Mouse (Mus musculus) cerebellum, adult 11-12 months (tissue): ENCODE data around the gene Mapre3.

Experiments used
- DNase-seq: peaks from one replicate; pipeline ENCODE4 v3.0.0; 2022

The Mapre3 gene

DNA sequence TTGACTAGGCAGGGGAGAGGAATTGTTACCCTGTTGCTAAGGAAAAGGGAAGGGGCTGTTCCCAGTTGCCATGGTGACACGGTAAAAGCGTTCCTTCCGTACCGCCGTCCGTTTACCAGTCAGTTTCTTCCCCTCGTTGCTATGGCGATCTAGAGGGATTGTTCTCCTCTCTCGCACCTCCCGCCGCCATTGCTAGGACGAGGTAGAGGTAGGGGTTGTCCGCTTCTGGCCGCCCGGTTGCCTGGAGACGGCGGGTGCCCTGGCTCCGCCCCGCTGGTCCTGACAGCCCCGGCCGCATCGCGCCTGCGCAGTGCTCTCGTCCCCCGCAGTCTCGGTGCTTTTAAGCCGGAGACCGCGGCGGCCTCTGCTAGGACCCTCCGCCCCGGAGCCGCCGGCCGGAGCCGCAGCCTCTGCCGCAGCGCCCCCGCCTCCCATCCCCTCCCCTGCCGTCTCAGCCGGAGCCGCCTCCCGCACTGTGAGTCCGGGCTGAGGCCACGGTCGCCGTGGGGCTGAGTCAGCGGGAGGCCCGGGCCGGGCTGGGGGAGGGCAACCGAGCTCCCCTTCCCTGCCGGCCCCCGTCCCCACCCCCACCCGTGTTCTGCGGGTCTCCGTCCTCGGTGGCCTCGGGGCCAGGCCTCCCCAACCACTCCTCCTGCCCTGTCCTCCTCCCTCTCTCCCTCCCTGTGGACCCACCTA, at the start of gene Mapre3:
Gene Mapre3, plus strand, starts transcription at position 218 of the 696 bp plus-strand sequence.
- peak; percentile 94 for DNase-seq

DNA sequence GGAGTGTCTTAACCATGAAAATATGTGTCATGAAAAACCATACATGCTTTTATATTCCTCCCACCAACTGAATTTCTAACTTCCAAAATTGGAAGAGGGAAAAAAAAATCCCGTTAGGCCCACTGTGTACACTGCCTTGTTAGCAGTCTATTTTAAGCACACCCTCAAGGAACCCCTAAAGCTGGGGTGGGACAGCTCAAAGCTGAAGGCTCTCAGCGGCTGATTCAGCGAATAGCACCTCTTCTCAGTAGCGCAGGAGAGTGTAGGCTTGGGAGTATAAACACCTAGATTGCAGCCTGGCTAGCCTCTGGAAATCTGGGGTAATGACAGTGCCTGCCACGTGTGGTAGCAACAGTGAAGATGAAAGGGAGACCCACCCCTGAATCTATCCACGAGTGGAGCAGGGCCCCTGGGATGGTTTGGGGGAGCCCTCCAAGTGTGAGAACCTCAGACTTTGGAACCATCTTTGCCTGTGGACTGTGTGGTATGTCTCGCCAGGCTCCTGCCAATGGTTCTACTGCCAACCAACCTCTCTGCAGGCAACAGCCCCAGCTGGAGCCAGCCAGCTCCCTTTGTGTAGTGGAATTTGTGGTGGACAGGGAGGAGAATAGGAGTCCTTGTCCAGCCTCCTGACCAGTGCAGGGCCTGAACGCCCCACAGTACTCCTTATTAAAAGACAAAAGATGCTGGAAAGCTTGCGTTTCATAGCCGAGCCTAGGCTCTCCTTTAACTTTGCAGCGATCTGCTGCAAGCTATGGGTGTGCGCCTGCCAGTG, 48.7 kb upstream of the Mapre3 start:
- no peak for DNase-seq

DNA sequence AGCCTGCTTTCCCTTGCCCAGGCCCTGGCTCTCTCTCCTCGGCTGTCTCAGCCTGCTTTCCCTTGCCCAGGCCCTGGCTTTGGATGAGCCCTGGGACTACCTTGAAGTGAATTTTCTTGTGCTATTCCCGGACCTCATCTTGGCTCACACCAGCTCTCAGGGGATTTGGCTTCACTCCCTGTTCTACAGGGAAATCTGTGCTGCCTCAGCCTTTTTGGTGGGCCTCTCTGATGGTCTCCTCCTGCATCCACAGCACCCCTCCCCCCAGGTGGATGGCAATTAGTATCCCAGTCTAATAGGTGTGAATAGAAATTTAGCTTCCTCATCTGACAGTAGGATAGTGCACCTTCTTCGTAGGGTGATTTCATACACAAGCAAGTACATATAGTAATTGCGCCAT, 46.4 kb upstream of the Mapre3 start:
- DNase-seq = no peak

DNA sequence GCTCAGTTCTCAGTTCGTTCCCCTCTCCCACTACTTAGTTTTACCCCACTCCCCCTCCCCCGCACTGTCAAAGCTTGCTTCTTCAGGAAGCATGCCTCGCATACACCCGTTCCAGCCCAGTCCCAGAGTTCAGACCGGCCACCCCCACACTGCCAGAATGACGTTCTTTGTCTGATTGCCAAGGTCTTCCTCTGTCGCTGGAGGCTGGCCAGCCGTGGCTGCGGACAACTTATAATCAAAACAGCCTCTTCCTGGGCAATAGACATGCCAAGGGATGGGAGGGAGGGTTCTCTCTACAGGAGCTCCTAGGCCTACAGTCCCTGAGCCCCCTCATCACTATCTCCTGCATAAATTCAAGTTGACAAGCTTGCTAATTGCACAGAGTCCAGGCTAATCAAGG, 45.8 kb upstream of the Mapre3 start:
- DNase-seq = no peak

DNA sequence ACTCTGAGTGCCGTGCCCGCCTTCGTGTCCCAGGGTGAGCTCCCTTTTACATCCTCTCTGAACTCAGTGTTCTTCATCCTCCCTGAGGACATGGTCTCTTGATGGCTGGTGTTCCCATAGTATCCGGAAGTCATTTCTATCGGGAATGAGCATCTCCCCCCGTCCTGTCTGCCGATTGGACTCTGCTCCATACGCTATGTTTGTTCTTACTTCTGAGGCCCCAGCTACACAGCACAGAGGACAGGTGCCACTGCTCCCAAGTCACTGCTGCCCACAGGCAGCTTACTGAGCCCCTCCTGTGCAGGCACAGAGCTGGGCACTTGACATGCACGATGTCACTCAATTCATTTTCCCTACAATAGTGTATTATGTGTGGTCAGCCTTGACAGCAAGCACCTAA, 45.4 kb upstream of the Mapre3 start:
- no peak for DNase-seq

DNA sequence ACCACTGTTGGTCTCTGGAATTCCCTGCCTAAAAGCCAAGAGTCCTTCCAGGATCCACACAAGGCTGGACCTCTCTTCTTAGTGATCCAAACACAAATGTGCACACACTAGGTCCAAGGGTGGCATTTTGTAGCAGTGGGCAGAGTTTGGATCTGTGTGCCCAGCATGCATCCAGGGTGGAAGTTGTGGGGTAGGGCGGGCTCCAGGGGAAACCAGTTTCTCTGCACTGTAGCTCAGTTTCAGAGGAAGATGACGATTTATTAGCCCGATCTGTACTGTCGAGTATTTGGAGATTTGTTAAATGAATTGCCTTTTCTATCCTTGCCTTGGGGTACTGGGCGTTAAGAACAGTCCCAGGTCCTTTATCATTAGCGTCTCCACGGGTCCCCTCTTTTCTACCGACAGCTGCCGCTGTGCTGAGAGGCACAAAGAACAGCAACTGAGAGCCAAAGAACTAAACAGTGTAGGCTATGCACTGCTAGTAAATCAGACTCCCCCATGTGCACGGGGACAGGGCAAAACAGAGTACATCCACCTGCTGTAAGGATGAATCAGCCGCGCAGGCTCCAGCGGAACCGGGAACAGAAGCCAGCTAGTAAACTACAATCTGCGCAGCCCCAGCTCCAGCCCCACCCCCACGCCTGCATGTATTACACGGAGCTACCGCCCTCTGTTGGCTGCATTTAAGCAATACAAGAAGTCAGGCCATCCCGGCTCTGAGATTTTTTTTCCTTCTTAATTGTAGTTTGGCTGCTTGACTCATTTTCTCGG, 39.7 kb upstream of the Mapre3 start:
- peak; percentile 90 for DNase-seq

DNA sequence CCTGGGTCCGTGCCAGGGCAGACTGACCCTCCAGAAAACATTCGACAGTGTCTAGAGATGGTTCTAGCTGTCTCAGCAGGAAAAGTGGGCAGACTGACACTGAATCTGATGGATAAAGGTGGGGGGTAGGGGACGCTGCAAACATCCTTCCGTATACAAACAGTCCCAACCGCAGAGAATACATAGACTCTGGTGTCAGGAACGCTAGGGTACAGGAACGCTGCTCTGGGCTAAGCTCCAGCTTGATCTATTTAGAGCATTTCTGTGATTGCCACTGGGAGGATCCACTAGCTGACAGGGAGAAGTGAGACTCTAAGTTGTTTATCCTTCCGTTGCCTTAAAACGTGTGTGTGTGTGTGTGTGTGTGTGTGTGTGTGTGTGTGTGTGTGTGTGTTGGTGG, 33.7 kb upstream of the Mapre3 start:
- DNase-seq = no peak

DNA sequence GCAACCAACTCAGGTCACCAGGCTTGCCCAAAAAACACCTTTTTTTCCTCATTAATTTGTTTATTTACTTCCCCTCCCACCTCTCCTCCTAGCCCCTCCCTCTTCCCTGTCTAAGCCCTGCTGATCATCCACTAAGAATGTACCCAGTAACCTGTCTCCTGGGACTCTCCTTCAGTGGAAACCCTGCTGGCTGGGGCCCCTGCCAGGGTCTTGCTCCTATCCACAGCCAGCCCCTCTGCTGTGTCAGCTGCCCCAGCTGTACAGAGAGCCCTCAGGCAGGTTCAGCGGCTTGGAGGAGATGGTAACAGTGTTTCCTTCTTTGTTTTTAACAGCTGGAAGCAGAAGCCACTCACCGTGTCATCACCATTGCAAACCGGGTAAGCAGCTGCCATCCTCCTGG, 33.3 kb upstream of the Mapre3 start:
- DNase-seq = no peak

DNA sequence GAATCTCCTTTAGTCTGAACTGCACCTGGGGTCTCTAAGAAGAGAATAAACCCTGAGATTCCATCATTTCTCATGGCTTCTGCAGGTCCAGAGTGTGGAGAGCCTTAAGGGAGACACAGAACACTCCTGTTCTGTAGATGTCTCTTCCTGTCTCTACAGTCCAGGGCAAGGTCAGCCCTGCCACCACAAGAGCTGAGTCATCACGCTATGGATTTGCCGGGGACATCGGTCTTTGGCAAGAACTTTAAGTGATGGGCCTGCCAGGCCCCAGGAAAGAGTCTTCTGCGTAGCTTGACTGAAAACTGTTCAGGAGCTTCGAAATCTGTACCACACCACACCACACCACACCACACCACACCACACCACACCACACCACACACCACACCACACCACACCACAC, 27.1 kb upstream of the Mapre3 start:
- DNase-seq = no peak

DNA sequence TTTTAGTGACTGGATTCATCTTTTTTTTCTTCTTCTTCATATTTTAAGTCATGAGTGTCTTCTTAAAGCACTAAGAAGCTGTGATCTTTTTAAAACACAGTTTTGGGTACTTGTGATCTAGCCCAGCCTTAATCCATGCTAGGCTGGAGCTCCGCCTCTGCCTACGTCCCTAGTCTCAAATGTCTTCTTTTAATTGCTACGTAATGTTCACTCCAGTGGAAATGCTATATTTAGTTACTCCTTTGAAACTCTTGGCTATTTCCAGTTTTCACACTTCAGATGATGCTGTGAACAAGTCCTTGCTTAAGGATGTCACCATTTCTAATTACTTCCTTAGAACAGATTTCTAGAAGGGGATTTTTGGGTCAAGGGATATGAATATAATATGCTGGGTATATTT, 24.4 kb upstream of the Mapre3 start:
- DNase-seq = no peak

DNA sequence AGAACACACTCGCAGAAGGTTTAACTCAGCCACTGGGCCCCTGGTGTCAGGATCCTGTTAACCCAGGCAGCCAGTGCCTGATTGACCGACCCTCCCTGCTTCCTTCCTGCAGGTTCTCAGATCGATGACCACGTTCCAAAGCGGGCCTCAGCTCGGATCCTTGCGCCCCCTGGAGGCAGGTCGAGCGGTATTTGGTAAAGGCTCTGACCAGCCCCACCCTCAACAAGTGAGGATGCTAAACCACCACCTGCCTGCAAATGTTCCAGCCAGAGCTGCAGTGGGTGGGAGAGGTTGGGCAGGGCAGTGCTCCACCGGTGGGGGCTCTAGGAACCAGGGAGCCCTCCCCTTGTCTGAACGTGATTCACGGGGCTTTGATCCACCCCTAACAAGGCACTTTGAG, 18.3 kb upstream of the Mapre3 start:
- peak; percentile 75 for DNase-seq

DNA sequence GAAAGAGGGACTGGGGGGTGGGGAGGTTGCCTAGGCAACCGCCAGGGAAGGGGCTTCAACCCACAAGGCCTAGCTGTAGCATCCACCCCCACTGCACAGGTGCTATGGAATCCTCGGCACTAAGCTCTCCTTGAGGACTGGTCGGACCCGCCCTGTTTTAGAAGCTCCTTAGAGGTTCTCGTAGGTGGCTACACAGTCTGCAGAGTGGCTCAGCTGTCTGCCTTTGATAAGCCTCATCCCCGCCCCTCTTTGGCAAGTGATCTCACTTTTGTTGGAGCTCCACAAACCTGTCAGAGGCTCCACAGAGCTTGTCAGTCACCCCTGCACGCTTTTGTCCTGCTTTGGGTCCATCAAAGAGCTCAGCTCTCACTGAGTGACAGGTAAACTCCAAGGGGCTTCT, 17.0 kb upstream of the Mapre3 start:
- DNase-seq = no peak

DNA sequence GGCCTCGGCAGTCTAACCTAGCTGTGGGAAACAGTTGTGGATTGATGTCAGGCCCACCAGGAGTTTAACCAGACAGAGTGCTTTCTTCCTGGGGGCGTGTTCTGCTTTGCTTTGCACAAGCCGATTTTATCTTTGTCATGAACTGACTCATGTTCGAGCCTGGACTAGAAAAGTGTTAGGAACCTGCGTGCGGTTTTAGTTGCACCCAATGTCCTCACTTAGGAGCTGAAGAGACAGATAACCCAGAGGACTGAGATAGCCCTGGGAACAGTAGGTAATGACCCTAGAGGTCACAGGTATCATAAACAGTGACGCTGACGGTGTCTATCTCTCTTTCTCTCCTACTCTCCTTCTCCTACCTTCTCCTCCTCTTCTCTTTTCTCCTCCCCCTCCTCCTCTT, 16.5 kb upstream of the Mapre3 start:
- no peak for DNase-seq

DNA sequence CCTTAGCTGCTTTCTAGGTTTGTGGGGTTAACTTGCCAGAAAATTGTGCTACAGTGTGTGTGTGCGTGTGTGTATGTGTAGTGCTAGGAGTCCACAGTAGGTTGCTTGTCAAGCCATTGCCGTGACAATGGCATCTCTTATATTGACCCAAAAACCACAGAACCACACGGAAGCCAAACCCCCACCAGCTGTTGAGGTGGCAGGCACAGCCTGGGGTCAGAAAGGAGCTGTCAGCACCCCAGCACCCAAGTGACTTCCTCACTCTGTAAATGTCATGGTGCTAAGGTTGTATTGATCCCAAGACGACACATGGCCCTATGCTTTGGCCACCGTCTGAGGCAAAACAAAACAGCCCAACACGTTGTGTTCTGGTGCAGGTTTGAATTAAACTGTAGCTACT, 15.5 kb upstream of the Mapre3 start:
- no peak for DNase-seq

DNA sequence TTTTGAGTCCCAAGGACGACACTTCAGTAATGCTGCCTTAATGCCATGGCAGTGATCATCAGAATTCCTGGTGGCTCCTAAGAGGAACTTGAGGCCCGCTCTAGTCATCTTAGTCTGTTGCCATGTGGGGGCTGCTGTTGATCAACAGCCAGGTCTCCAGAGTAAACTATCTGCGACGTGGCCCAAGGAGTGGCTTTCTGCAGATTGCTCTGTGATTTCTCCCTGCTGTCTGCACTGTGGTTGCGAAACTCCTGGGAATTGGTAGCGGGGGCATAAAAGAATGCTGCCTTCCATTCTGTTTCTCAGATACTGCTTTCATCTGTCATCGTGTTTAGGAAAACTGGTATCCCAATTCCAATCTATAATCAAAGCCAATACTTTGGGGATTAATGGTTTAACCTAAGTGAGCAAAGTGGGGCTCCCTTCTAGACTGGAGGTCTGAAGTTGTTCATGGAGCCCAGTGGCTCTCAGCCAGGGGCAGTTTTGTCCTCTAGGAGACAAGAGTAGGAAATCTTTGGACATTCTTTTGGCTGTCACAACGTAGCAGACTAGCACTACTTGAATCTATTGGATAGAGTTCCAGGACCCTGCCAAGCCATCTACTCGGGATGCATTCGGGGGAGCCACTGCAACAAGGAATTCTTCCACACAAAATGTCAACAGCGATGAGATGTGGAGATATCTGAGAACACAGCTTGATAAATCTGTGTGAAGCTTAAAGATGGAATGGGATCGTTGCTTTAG, 11.5 kb upstream of the Mapre3 start:
- DNase-seq = no peak

DNA sequence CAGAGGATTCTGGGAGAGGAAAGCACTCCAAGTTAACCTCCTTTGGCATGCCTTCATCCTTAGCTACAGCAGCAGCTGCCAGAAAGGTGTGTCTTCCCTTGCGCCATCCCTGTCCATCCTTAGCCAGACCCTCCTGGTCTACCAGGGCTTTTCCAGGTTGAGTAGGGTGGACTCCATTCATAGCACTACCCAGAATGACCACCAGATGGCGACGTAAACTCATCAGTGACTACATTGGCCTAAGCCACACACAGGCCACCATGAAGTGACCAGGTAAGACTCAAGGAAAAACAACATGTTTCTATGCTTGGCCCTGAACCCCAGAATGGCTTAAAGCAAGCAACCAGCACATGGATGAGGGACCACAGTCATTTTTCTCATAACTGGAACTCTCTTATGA, 8.3 kb upstream of the Mapre3 start:
- peak; percentile 88 for DNase-seq

DNA sequence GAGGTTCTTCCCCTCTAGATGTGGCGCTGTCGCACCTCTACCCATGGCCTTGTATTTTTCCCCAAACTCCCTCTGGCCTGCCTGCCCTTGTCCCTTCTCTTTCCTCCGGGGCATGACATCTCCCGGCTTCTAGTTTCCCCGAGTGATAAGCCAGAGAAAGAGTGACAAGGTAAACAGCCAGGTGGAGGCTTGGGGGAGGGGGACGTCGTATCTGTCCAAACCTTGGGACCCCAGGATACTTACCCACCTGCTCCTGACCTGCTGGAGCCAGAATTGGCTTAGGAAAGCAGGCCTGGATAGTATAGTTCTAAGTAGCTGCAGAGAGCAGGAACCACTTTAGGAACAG, 652 bp downstream of the Mapre3 start:
- DNase-seq = no peak

DNA sequence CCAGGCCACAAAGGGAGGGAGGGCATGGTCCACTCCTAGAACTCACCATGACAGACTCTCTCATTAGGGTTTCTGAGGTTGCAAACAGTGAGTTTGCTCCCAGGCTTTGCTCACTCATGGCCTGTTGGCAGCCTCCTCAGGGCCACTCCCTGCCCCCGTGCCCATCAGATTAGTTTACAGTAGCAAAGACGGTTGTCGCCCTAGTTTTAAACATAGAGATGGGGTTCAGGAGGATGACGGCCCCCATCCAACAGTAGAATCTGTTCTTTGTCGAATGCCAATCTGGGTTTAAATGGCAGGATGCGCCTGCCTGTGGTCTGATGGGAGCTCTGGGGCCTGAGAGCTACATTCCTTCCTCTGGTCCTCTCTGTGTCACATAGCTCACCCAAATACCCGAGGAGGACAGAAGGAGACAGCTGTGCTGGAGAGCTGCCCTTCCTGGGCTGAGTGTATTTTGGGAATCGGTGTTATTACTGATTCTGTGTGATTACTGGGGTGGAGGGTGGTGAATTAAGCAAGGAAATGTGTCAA, 1.9 kb downstream of the Mapre3 start:
- DNase-seq = no peak

DNA sequence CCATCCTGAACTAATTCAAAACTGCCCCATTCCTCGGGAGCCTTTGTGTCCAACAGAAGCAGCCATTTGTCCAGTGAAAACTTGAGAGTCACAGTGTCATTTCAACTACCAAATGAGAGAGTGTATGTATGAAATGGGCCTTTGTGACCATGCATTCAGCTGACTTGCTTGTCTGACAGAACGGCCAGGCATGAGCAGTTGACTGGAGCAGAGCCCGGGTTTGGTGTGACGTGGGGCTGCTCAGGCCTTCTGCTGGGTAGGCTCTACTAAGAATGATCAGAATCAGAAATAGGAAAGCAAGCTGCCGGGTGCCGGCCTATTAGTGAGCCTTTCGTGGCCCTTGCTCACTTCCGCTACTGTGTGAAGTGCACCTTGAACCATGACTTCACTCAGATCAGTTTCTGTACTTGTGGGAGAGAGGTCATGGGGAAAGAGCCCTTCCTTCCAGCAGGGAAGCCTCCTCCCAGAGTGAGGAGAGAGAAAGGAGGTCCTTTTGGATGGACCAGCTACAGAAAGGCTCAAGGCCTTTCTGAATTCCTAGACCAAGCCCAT, 4.4 kb downstream of the Mapre3 start:
- no peak for DNase-seq

DNA sequence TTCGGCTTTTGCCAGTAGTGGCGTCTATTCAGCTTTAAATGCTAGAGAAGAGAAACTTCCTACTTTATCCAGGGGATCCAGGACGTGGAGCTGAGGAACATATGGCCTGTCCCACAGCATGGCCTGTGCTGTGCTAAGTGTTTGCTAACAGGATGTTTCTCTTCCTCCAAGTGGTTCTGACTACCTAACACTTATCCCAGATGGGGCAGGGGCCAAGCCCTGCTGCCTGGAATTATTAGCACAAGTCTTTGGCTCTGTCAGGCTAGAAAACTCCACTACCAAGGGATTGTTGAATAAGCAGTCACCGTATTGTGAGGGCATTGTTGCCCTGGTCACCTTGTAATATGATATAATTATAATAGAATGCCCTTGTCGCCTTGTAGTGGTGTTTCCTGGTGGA, 8.2 kb downstream of the Mapre3 start:
- no peak for DNase-seq

DNA sequence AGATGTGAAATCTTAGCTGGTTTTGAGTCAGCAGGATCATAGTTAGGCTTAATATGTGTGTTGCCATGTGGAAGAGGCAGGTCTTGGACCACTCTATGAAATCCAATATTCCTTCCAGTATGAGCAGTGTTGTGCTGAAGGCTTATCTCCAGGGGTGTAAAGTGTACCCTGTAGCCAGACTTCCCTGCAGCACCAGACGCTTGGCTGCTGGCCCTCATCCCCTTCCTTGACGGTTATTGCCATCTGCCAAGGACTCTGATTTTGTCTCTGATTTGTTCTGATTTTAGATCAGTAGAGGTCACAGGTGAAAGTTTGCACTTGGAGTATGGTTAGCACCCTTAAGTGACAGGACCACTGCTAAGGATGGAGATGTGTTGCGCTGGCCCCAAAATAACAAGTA, 8.7 kb downstream of the Mapre3 start:
- no peak for DNase-seq

DNA sequence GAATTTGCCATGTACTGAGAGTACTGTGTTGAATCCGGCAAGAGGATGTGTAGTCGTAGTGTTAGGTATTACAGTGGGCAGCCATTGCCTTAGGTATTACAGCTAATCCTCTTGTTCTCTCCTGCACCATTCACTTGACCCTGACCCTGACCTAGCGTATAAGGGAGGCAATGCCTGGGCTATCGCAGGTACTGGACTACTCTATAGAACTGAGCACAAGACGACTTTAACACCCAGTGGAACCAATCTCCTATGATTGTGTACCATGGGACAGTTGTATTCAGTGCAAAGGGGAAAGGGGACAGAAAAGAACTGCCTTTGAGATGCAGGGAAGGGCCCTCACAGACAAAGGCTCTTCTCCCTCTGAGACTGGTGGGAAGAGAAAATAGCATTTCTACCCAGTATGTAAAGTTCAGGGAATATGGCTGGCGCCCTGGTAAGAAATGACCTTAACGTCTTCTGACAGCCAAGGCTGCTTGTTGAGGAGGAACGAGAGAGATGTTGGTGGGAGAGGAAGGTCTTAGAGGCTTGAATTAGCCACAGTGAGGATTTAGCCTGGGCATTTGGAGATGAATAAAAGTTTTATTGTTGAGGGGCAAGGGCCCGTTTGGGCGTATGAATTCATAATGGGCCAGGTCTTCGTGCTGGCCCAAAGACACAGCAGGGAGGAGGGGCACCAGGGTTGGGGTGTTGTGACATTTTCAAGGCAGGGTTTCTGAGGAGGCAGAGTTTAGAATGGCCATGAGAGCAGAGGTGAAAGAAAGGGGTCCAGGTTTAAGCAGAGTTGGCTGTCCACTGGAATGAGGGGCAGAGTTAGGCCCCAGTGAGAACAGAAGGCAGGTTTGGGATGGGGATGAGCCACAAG, 9.9 kb downstream of the Mapre3 start:
- DNase-seq = no peak
